Mouse (Mus musculus) CH12.LX (cell line): Measurements from ENCODE around the gene Fahd2a. TPM values are rescaled to one million over a fixed set of nuclear protein-coding genes. Genes with fewer than 3 reads are reported as not detected.

Experiments
- DNase-seq: peaks from one replicate; pipeline ENCODE4 v3.0.0-alpha.2; 2013; ENCODE audit errors: extremely low read depth
- H3K27ac ChIP-seq: 2 replicates; pipeline ENCODE4 v1.5.1; 2012; ENCODE audit warnings: low read depth, mild to moderate bottlenecking, control low read depth, moderate library complexity; ENCODE audit not compliant: insufficient read depth
- H3K27me3 ChIP-seq: replicated peaks from 2 replicates; pipeline ENCODE3; 2012; ENCODE audit warnings: inconsistent platforms
- H3K36me3 ChIP-seq, 2 experiments: replicated peaks in 1 of 2; 2 replicates each; pipeline versions ENCODE3 to v1.6.1; 2012; ENCODE audit warnings: inconsistent platforms in 1 of 2, low read length in 1 of 2, mild to moderate bottlenecking in 1 of 2, mixed read lengths in 1 of 2, moderate library complexity in 1 of 2; ENCODE audit not compliant: control insufficient read depth in 1 of 2, insufficient read depth in 1 of 2
- H3K4me1 ChIP-seq, 2 experiments: 2 replicates each; pipeline ENCODE4 v1.6.1; 2012; ENCODE audit warnings: inconsistent platforms in 1 of 2, moderate library complexity in 1 of 2; ENCODE audit not compliant: insufficient read depth in 2 of 2, control insufficient read depth in 1 of 2
- H3K4me2 ChIP-seq: 2 replicates; pipeline ENCODE4 v1.6.1; 2012; ENCODE audit warnings: low read depth, mild to moderate bottlenecking, control low read depth; ENCODE audit not compliant: poor library complexity, insufficient read depth, severe bottlenecking
- H3K4me3 ChIP-seq, 3 experiments: fragments of 150-350 bp in 1 of 3; sonication (generic) in 1 of 3; replicated peaks in 1 of 3; 2 replicates each; pipeline versions ENCODE3 to v1.5.1; 2011 to 2012; ENCODE audit warnings: low read depth in 2 of 3, low read length in 2 of 3, mild to moderate bottlenecking in 2 of 3, moderate library complexity in 2 of 3, control low read depth in 1 of 3, improper control_type of control experiment in 1 of 3, inconsistent platforms in 1 of 3, mixed read lengths in 1 of 3; ENCODE audit not compliant: poor library complexity in 1 of 3
- H3K79me2 ChIP-seq: replicated peaks from 2 replicates; pipeline ENCODE4 v1.6.1; 2012; ENCODE audit warnings: mild to moderate bottlenecking, moderate library complexity; ENCODE audit not compliant: control insufficient read depth, poor library complexity, insufficient read depth, severe bottlenecking; ENCODE audit errors: extremely low read depth
- H3K9ac ChIP-seq: 2 replicates; pipeline ENCODE4 v1.6.1; 2012; ENCODE audit warnings: low read depth, mild to moderate bottlenecking, control low read depth, moderate library complexity; ENCODE audit not compliant: insufficient read depth
- H3K9me3 ChIP-seq: replicated peaks from 2 replicates; pipeline ENCODE3; 2012; ENCODE audit warnings: low read length, inconsistent platforms, mixed read lengths
- CHD1 ChIP-seq: IDR thresholded peaks from 2 replicates; pipeline ENCODE4 v1.6.1; 2012; ENCODE audit warnings: low read depth, low read length, improper control_type of control experiment, inconsistent platforms
- CTCF ChIP-seq, 2 experiments: IDR thresholded peaks in 1 of 2; conservative IDR thresholded peaks in 1 of 2; 2 replicates each; pipeline ENCODE4 v1.5.1; 2011 to 2012; ENCODE audit warnings: low read depth in 2 of 2, low read length in 2 of 2, improper control_type of control experiment in 1 of 2, inconsistent platforms in 1 of 2, mild to moderate bottlenecking in 1 of 2, moderate library complexity in 1 of 2
- ELF1 ChIP-seq: IDR thresholded peaks from 2 replicates; pipeline ENCODE4 v1.6.1; 2014; ENCODE audit warnings: low read depth, mild to moderate bottlenecking, inconsistent platforms, low read length, improper control_type of control experiment
- EP300 ChIP-seq: IDR thresholded peaks from 2 replicates; pipeline ENCODE4 v1.6.1; 2011; ENCODE audit warnings: low read length, improper control_type of control experiment
- ETS1 ChIP-seq: conservative IDR thresholded peaks from 2 replicates; pipeline ENCODE4 v1.6.1; 2012; ENCODE audit warnings: low read depth, mild to moderate bottlenecking, inconsistent platforms, low read length, improper control_type of control experiment, moderate library complexity
- HCFC1 ChIP-seq: IDR thresholded peaks from 2 replicates; pipeline ENCODE4 v1.6.1; 2012; ENCODE audit warnings: low read depth, mild to moderate bottlenecking, inconsistent platforms, low read length, improper control_type of control experiment
- KAT2A ChIP-seq: IDR thresholded peaks from 2 replicates; pipeline ENCODE4 v1.6.1; 2012; ENCODE audit warnings: low read length, improper control_type of control experiment, inconsistent platforms; ENCODE audit not compliant: insufficient replicate concordance
- MAZ ChIP-seq: IDR thresholded peaks from 2 replicates; pipeline ENCODE4 v1.6.1; 2012; ENCODE audit warnings: low read depth, mild to moderate bottlenecking, inconsistent platforms, low read length, improper control_type of control experiment, moderate library complexity
- PAX5 ChIP-seq: IDR thresholded peaks from 2 replicates; pipeline ENCODE4 v1.6.1; 2012; ENCODE audit warnings: low read length, inconsistent platforms, mixed read lengths
- POLR2A ChIP-seq: IDR thresholded peaks from 2 replicates; pipeline ENCODE4 v1.6.1; 2011; ENCODE audit warnings: low read depth, mild to moderate bottlenecking, improper control_type of control experiment, low read length
- RAD21 ChIP-seq: IDR thresholded peaks from 2 replicates; pipeline ENCODE4 v1.6.1; 2011; ENCODE audit warnings: low read depth, mild to moderate bottlenecking, low read length, improper control_type of control experiment, moderate library complexity
- RCOR1 ChIP-seq: conservative IDR thresholded peaks from 2 replicates; pipeline ENCODE4 v1.6.1; 2012; ENCODE audit warnings: low read depth, mild to moderate bottlenecking, inconsistent platforms, low read length, improper control_type of control experiment
- SIN3A ChIP-seq: IDR thresholded peaks from 2 replicates; pipeline ENCODE4 v1.6.1; 2012; ENCODE audit warnings: low read length, improper control_type of control experiment, inconsistent platforms
- TBP ChIP-seq: conservative IDR thresholded peaks from 2 replicates; pipeline ENCODE4 v1.6.1; 2011; ENCODE audit warnings: low read depth, low read length, improper control_type of control experiment
- UBTF ChIP-seq: IDR thresholded peaks from 2 replicates; pipeline ENCODE4 v1.6.1; 2012; ENCODE audit warnings: low read depth, mild to moderate bottlenecking, inconsistent platforms, low read length, improper control_type of control experiment, moderate library complexity
- USF1 ChIP-seq: IDR thresholded peaks from 2 replicates; pipeline ENCODE4 v1.6.1; 2014; ENCODE audit warnings: low read depth, mild to moderate bottlenecking, inconsistent platforms, low read length, improper control_type of control experiment
- USF2 ChIP-seq: conservative IDR thresholded peaks from 2 replicates; pipeline ENCODE4 v1.6.1; 2011; ENCODE audit warnings: low read depth, low read length, improper control_type of control experiment
- ZKSCAN1 ChIP-seq: IDR thresholded peaks from 2 replicates; pipeline ENCODE4 v1.6.1; 2012; ENCODE audit warnings: low read depth, inconsistent platforms, low read length, improper control_type of control experiment, borderline replicate concordance
- ZMIZ1 ChIP-seq: IDR thresholded peaks from 2 replicates; pipeline ENCODE4 v1.6.1; 2012; ENCODE audit warnings: low read depth, mild to moderate bottlenecking, inconsistent platforms, low read length, improper control_type of control experiment
- dilution Hi-C: fragments of 300-500 bp; cut with MboI; formaldehyde crosslinking; loops from 2 replicates; pipeline ENCODE4 v1.14.3; 2020; ENCODE audit warnings: low sequenced_read_pairs; ENCODE audit not compliant: extremely low pct_unique_long_range_greater_than_20kb, extremely low pct_ligation_motif_present
- in situ Hi-C: fragments of 300-500 bp; cut with MboI; formaldehyde crosslinking; loops from 3 replicates; pipeline ENCODE4 v1.14.3; 2019; ENCODE audit warnings: low sequenced_read_pairs, low pct_ligation_motif_present, low pct_unique_long_range_greater_than_20kb, mixed read lengths
- polyA plus RNA-seq: library from polyadenylated mRNA; unstranded; fragments of >175 nt; gene quantifications from 2 replicates; pipeline ENCODE4 v1.2.1, GENCODE M21; 2012; ENCODE audit warnings: low read depth; ENCODE audit not compliant: insufficient read length
- total RNA-seq, 2 experiments: library from RNA; depleted of rRNA; stranded (reverse); fragments of 300-350 nt in 1 of 2; fragments of >200 nt in 1 of 2; gene quantifications; 2 replicates each; pipeline ENCODE4 v1.2.3; 2012 to 2014

The Fahd2a gene
- total and polyA plus RNA-seq, 3 experiments = 4.5 to 9.9 (median 6.6) TPM

DNA sequence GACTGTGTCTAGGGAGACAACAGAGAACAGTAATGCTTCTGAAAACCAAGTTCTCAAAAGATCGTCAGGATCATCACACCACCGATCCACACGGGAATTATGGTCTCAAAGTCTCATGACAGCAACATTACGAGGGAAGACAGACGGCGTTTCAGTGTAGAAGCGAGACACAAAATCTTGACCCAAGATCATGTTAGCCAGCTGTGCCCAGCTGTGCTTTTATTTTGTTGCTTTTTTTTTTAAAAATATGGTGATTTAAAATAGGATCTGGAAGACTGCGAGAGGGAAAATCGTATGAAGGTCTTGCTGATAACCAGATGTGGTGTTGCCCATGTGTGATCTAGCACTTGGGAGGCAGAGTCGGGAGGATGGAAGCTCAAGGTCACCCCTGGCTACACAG is 26.3 kb upstream of the Fahd2a start:
- Histone ChIP-seq H3K79me2 (no peaks in the 10 kb centered on the region), H3K4me1 (no peaks in the 10 kb centered on the region), H3K36me3 (no peaks in the 10 kb centered on the region), H3K4me2 (no peak overlapping the region), H3K27ac (no peak overlapping the region), H3K4me3 (no peak overlapping the region), H3K9me3 (no peaks in the 10 kb centered on the region), H3K9ac (no peak overlapping the region), H3K27me3 (peaks cover 82% of the 10 kb centered on the region)
- TF ChIP-seq USF1 (no peak), CTCF (conservative IDR thresholded peaks at IDR 0.05 in 1 of 2, IDR thresholded peaks at IDR 0.05 in 1 of 2; ENCODE audit: low read depth in 2 of 2, low read length in 2 of 2) (no peak), KAT2A (no peak)
- dilution Hi-C loops = no loop called here
- DNase-seq = no peak
- in situ Hi-C loops = no loop called here

DNA sequence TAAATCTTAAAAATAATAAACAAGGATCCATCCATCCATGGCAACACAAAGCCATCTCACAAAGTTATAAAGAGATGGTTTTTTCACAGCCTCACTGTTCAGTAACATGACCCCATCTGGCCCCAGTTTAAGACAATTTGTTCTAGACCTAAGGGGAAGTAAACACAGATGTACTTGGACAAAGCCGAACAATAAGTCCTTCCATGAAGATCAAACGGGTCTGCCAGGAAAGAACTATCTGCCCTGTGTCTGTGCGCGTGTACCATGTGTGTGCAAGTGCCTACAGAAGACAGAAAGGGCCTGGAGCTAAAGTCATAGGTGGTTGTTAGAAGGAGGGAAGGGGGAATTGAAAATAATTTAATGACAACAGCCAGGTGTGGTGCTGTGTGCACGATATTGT is 25.8 kb upstream of the Fahd2a start:
- H3K27ac ChIP-seq = no peak overlapping the region
- peaks cover 82% of the 10 kb centered on the region for H3K27me3 ChIP-seq
- TF ChIP-seq HCFC1 = no peak
- TF ChIP-seq TBP = no peak
- TF ChIP-seq EP300 = no peak
- no peak for TF ChIP-seq KAT2A
- no peak for TF ChIP-seq ZKSCAN1
- no peak for TF ChIP-seq ELF1
- TF ChIP-seq SIN3A = no peak
- TF ChIP-seq POLR2A = no peak
- TF ChIP-seq MAZ = no peak
- TF ChIP-seq CHD1 = no peak
- no peak for TF ChIP-seq ZMIZ1
- no peak for TF ChIP-seq ETS1
- TF ChIP-seq RCOR1 = no peak
- no peak for TF ChIP-seq CTCF (conservative IDR thresholded peaks at IDR 0.05 in 1 of 2, IDR thresholded peaks at IDR 0.05 in 1 of 2; ENCODE audit: low read depth in 2 of 2, low read length in 2 of 2)
- TF ChIP-seq USF2 = no peak
- no peak for TF ChIP-seq PAX5
- TF ChIP-seq RAD21 = no peak
- TF ChIP-seq UBTF = no peak
- dilution Hi-C loops (no loop called here), in situ Hi-C loops (no loop called here)
- H3K4me1 ChIP-seq = no peaks in the 10 kb centered on the region
- H3K9me3 ChIP-seq = no peaks in the 10 kb centered on the region
- no peak overlapping the region for H3K4me2 ChIP-seq
- no peak for DNase-seq
- no peak overlapping the region for H3K4me3 ChIP-seq
- H3K36me3 ChIP-seq = no peaks in the 10 kb centered on the region
- H3K79me2 ChIP-seq = no peaks in the 10 kb centered on the region
- no peak overlapping the region for H3K9ac ChIP-seq
